10 mouse cellular contexts compared by ENCODE assay signal in the genomic region with DNA sequence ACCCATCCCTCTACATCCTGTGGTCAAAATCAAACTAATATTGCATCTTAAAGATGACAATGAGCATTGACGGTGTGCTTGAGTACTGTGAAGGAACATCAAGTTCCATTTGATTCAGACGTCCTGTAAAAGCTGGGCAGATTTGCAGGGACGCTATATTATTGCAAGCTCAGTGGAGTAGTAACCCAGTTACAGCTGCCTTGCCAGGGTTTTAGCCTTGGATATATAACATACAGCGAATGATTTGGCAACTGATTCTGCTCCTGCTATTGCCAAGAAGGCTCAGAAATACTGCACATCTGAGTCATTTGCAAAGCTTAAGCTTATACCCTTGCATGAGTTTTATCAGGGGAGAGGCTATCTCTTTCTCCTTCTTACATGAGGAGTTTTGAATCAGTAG.
"Had no signal": no experiment of that assay in that cellular context is flagged by ENCODE, and none has a peak within 500 bp of the region (broad histone marks: within the 10 kb centered on the region; RNA-seq: fewer than 3 reads in every experiment).

No protein-coding gene starts in this region.

- DNase-seq: liver, postnatal 0 days; lung, adult 2 months; lung, postnatal 14 days; lung, postnatal 36 days; right cerebral cortex, postnatal 14 days; thymus, adult 2 months; thymus, postnatal 25 days; thymus, postnatal 4 days had no signal

- ATAC-seq: liver, postnatal 0 days; lung, postnatal 0 days; midbrain, embryonic 15.5 days had no signal
